Mouse (Mus musculus) liver, adult 2 months (tissue): Measurements from ENCODE around the gene Ovol2.

Experiments
- CTCF ChIP-seq: fragments of 200-500 bp; IDR thresholded peaks from 2 replicates; pipeline ENCODE4 v1.5.1; 2011; ENCODE audit warnings: low read depth, low read length, control low read depth
- POLR2A ChIP-seq: fragments of 200-500 bp; IDR thresholded peaks from 2 replicates; pipeline ENCODE4 v1.6.1; 2011; ENCODE audit warnings: low read length, control low read depth; ENCODE audit not compliant: insufficient read depth; ENCODE audit errors: extremely low read depth

DNA sequence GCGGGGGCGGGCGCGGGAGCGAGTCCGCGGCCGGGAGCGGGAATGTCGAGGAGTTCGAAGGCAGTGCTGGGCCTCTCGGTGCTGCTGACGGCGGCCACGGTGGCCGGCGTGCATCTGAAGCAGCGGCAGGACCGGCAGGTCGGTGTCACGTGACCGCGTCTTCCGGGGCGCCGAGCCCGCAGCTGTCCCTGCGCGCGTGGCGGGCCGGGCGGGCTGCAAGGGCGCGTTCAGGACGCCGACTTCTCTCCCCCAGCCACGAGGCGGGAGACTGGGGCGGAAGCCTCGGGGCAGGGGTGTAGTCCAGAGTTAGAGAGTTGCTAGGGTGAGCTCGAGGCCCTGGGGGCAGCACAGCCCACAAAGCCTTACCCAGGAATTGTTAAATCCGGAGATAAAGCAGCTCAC lies 37.1 kb upstream of the Ovol2 start:
- no peak for TF ChIP-seq CTCF
- 0 out of 2 replicates have a peak, but pooled peaks have one; percentile 47 for TF ChIP-seq POLR2A
